Mouse (Mus musculus) liver, postnatal 0 days (tissue): ENCODE measurements around the gene Laptm5.

Experiments used
- CTCF ChIP-seq: sonication (generic); IDR thresholded peaks from 2 replicates; pipeline ENCODE4 v1.5.1; 2016; ENCODE audit warnings: antibody characterized with exemption, low read depth
- EP300 ChIP-seq: IDR thresholded peaks from 2 replicates; pipeline ENCODE4 v1.6.1; 2016; ENCODE audit warnings: antibody characterized with exemption, low read depth, mild to moderate bottlenecking

GRCm38 (mm10) chr4:130949821-130950384 is 37.0 kb downstream of the Laptm5 start:
- TF ChIP-seq CTCF (no peak), EP300 (no peak)
